Mouse (Mus musculus) megakaryocyte, embryonic 14.5 days (primary cell): ENCODE measurements around the gene Gm15217.

Experiments used
- FLI1 ChIP-seq: IDR thresholded peaks from 2 replicates; pipeline ENCODE4 v1.6.1; 2012; ENCODE audit warnings: low read length, inconsistent platforms, mixed read lengths
- GATA1 ChIP-seq: IDR thresholded peaks from 3 replicates; pipeline ENCODE4 v1.6.1; 2012; ENCODE audit warnings: mixed read lengths, low read length, inconsistent platforms, borderline replicate concordance

GRCm38 (mm10) chr14:46408319-46408718 is 29.1 kb downstream of the Gm15217 start:
- TF ChIP-seq GATA1 (no peak), FLI1 (no peak)
